Comparison of ENCODE assay signal across 19 mouse cellular contexts in genomic region chr2:113181701-113182100, GRCm38 (mm10). TPM values are rescaled to one million over a fixed set of nuclear protein-coding genes. Genes with fewer than 3 reads are reported as not detected.
DNase-seq lines count a peak whose midpoint lies in the region; ATAC-seq and TF ChIP-seq lines count a peak whose summit lies in the region.
"Had no signal": no experiment of that assay in that cellular context is flagged by ENCODE, and none has a peak within 500 bp of the region (broad histone marks: within the 10 kb centered on the region; RNA-seq: fewer than 3 reads in every experiment).

No protein-coding gene starts in this region.

- no peak for TF ChIP-seq CTCF in kidney, postnatal 0 days (IDR thresholded peaks at IDR 0.05; ENCODE audit: low read depth)

- no peaks in the 10 kb centered on the region for H3K9me3 ChIP-seq in kidney, postnatal 0 days (replicated peaks; ENCODE audit: low read length)
- no peaks in the 10 kb centered on the region for H3K9me3 ChIP-seq in embryonic facial prominence, embryonic 11.5 days (replicated peaks; ENCODE audit: control insufficient read depth, low read length)
- H3K9me3 ChIP-seq in limb, embryonic 11.5 days (ENCODE audit: control insufficient read depth, low read length), result no peaks in the 10 kb centered on the region
- H3K9me3 ChIP-seq: embryonic facial prominence, embryonic 13.5 days; forebrain, embryonic 15.5 days; heart, embryonic 10.5 days; hindbrain, embryonic 12.5 days; midbrain, embryonic 10.5 days had no signal

- H3K4me3 ChIP-seq in kidney, postnatal 0 days (replicated peaks; ENCODE audit: low read depth, low read length), result no peak overlapping the region
- H3K4me3 ChIP-seq in embryonic facial prominence, embryonic 11.5 days (ENCODE audit: low read depth, low read length), result no peak overlapping the region
- no peak overlapping the region for H3K4me3 ChIP-seq in limb, embryonic 11.5 days (ENCODE audit: low read depth, low read length)
- H3K4me3 ChIP-seq: embryonic facial prominence, embryonic 13.5 days; forebrain, embryonic 15.5 days; heart, embryonic 10.5 days; hindbrain, embryonic 12.5 days; midbrain, embryonic 10.5 days had no signal

- no peaks in the 10 kb centered on the region for H3K4me1 ChIP-seq in kidney, postnatal 0 days (replicated peaks; ENCODE audit: insufficient read depth, low read length)
- no peaks in the 10 kb centered on the region for H3K4me1 ChIP-seq in embryonic facial prominence, embryonic 11.5 days (ENCODE audit: control insufficient read depth, insufficient read depth, low read length)
- no peaks in the 10 kb centered on the region for H3K4me1 ChIP-seq in limb, embryonic 11.5 days (ENCODE audit: control insufficient read depth, insufficient read depth, low read length)
- H3K4me1 ChIP-seq: forebrain, embryonic 15.5 days; heart, embryonic 10.5 days; hindbrain, embryonic 12.5 days; midbrain, embryonic 10.5 days had no signal

- no peaks in the 10 kb centered on the region for H3K36me3 ChIP-seq in kidney, postnatal 0 days (ENCODE audit: insufficient read depth, low read length)
- H3K36me3 ChIP-seq in embryonic facial prominence, embryonic 11.5 days (replicated peaks; ENCODE audit: control insufficient read depth, insufficient read depth, low read depth, low read length), result no peaks in the 10 kb centered on the region
- no peaks in the 10 kb centered on the region for H3K36me3 ChIP-seq in limb, embryonic 11.5 days (ENCODE audit: control insufficient read depth, insufficient read depth, low read length)
- H3K36me3 ChIP-seq: embryonic facial prominence, embryonic 13.5 days; forebrain, embryonic 15.5 days; heart, embryonic 10.5 days; hindbrain, embryonic 12.5 days; midbrain, embryonic 10.5 days had no signal

- H3K27me3 ChIP-seq in kidney, postnatal 0 days (ENCODE audit: insufficient read depth, low read length), result no peaks in the 10 kb centered on the region
- no peaks in the 10 kb centered on the region for H3K27me3 ChIP-seq in embryonic facial prominence, embryonic 11.5 days (ENCODE audit: control insufficient read depth, insufficient read depth, low read length)
- no peaks in the 10 kb centered on the region for H3K27me3 ChIP-seq in limb, embryonic 11.5 days (ENCODE audit: control insufficient read depth, insufficient read depth, low read length)
- H3K27me3 ChIP-seq: embryonic facial prominence, embryonic 13.5 days; forebrain, embryonic 15.5 days; hindbrain, embryonic 12.5 days had no signal

- no peak overlapping the region for H3K9ac ChIP-seq in kidney, postnatal 0 days (ENCODE audit: low read depth, low read length)
- H3K9ac ChIP-seq in embryonic facial prominence, embryonic 11.5 days (replicated peaks; ENCODE audit: low read length), result no peak overlapping the region
- no peak overlapping the region for H3K9ac ChIP-seq in limb, embryonic 11.5 days (ENCODE audit: low read length)
- H3K9ac ChIP-seq: embryonic facial prominence, embryonic 13.5 days; forebrain, embryonic 15.5 days; hindbrain, embryonic 12.5 days had no signal

- peak; percentile 80 for DNase-seq in kidney, postnatal 0 days (ENCODE audit: low spot score)
- no peak for DNase-seq in kidney, postnatal 36 days
- DNase-seq in embryonic facial prominence, embryonic 11.5 days (ENCODE audit: low spot score), result peak; percentile 53
- peak; percentile 26 for DNase-seq in limb, embryonic 11.5 days (ENCODE audit: low spot score)
- no peak for DNase-seq in layer of hippocampus, postnatal 14 days (ENCODE audit: low spot score in 2 of 2)
- no peak for DNase-seq in heart, postnatal 25 days (ENCODE audit: low spot score)
- DNase-seq in urinary bladder, postnatal 10 days (ENCODE audit: low spot score), result no peak
- DNase-seq: cerebellum, adult 9-10 months; lung, adult 18-20 months; lung, postnatal 36 days; right cerebral cortex, adult 18-20 months; thymus, postnatal 14 days had no signal

- no peak overlapping the region for H3K4me2 ChIP-seq in kidney, postnatal 0 days (ENCODE audit: low read length)
- no peak overlapping the region for H3K4me2 ChIP-seq in embryonic facial prominence, embryonic 11.5 days (ENCODE audit: low read depth, low read length)
- no peak overlapping the region for H3K4me2 ChIP-seq in limb, embryonic 11.5 days (ENCODE audit: low read depth, severe bottlenecking)
- H3K4me2 ChIP-seq: embryonic facial prominence, embryonic 13.5 days; forebrain, embryonic 15.5 days; hindbrain, embryonic 12.5 days; liver, embryonic 11.5 days had no signal

- intact Hi-C loops in heart, postnatal 25 days (cut with DNase I), result no loop called here

- peak; percentile 84 for ATAC-seq in kidney, postnatal 0 days (replicated peaks; ENCODE audit: low FRiP score, low read depth)
- ATAC-seq in embryonic facial prominence, embryonic 11.5 days (replicated peaks; ENCODE audit: insufficient number of reproducible peaks, low FRiP score, low TSS enrichment, low read depth), result peak; percentile 62; the same call in 1 of the 2 replicates
- no peak; the same call in 1 of the 2 replicates for ATAC-seq in limb, embryonic 11.5 days (ENCODE audit: insufficient number of reproducible peaks, low FRiP score, low TSS enrichment, low read depth)
- ATAC-seq: forebrain, embryonic 15.5 days; intestine, embryonic 16.5 days had no signal

- no peak overlapping the region for H3K27ac ChIP-seq in kidney, postnatal 0 days
- no peak overlapping the region for H3K27ac ChIP-seq in embryonic facial prominence, embryonic 11.5 days (replicated peaks; ENCODE audit: low read depth, low read length)
- no peak overlapping the region for H3K27ac ChIP-seq in limb, embryonic 11.5 days (replicated peaks; ENCODE audit: low read depth, low read length)
- H3K27ac ChIP-seq: embryonic facial prominence, embryonic 13.5 days; forebrain, embryonic 15.5 days; heart, embryonic 10.5 days; hindbrain, embryonic 12.5 days; midbrain, embryonic 10.5 days had no signal

- 23% methylated on average over 5 of the region's 5 CpGs for WGBS in kidney, postnatal 0 days
- WGBS in embryonic facial prominence, embryonic 11.5 days, result 28% methylated on average over 5 of the region's 5 CpGs
- 24% methylated on average over 5 of the region's 5 CpGs for WGBS in limb, embryonic 11.5 days

RNA-seq across cellular contexts. Expression of gene Ryr3, which starts 35.2 kb away (rescaled TPM):
- polyA plus RNA-seq in kidney, postnatal 0 days (2015; fragmentation: Nextera tagmentation; extraction: Ambion mirVana), result 0.22 and 0.34 TPM in 2 replicates
- polyA plus RNA-seq in embryonic facial prominence, embryonic 11.5 days (2014; fragmentation: Nextera tagmentation; extraction: Ambion mirVana), result 0.50 and 1.4 TPM in 2 replicates
- 0.13 and 0.39 TPM in 2 replicates for polyA plus RNA-seq in limb, embryonic 11.5 days (2014; fragmentation: Nextera tagmentation; extraction: Ambion mirVana)
- 10 to 100 TPM; 59.5 to 80.0 TPM for total RNA-seq in layer of hippocampus, postnatal 14 days (2021)
- 1 to 10 TPM in 1 of 2 experiments, under 1 TPM in 1; 0.94 to 1.3 TPM for total RNA-seq in heart, postnatal 25 days (2021)

Comparison
In these comparisons a context has a peak if more than half of its experiments do, and no peak if none do; other contexts are left out.
1. DNase-seq: peak in kidney, postnatal 0 days (single experiment), embryonic facial prominence, embryonic 11.5 days (single experiment) and limb, embryonic 11.5 days (single experiment); none in kidney, postnatal 36 days (0 of 2), layer of hippocampus, postnatal 14 days (0 of 2), heart, postnatal 25 days (single experiment) and urinary bladder, postnatal 10 days (single experiment).